Mouse (Mus musculus) retina, postnatal 1 day (tissue): ENCODE measurements around the gene C8a.

Source experiments
- DNase-seq: peaks from one replicate; pipeline ENCODE4 v3.0.0-alpha.2; 2012

C8a gene

DNA sequence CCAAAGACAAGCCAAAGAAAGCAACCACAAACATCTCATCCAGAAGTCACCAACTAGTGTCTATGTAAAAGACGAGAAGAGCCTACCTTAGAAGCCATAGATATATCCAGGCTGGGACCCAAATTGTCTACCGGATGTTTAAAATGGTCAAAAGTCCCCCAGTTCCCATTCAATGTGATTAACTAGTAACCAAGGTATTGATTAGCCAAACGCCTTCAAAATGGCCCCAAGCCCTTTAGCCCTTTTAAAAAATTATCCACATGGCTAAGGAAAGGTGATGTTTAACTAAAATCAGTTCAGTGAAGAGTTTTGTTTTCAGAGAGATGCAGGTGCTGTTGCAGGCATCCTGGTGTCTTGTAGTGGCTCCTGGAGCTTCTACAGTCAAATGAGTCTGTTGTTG is at the start of gene C8a:
Gene C8a, minus strand, starts transcription at position 76 of the 400 bp plus-strand sequence.
- no peak for DNase-seq

- DNase-seq: no peak
Observed at GRCm38 (mm10) chr4:104925383-104925782, 49.2 kb upstream of the C8a start.

DNA sequence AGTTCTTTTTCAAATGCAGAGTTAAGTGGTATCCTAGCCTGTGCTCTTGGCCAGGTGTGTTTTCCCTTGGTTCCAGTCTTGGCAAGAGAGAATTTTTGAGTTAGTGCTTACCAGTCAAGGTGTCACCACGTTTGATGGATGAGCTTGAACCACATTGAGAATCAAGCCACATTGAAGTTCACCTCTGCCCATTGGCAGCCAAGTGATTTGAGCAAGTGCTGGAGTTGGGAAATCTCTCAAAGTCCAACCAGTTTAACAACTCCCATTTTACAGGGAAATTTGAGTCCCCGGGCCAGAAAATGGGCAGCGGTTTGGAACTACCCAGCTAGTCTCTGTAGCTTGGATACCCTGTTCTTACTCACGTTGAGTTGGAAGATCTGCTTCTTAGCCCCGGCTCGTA is 41.8 kb upstream of the C8a start:
- DNase-seq: no peak

DNA sequence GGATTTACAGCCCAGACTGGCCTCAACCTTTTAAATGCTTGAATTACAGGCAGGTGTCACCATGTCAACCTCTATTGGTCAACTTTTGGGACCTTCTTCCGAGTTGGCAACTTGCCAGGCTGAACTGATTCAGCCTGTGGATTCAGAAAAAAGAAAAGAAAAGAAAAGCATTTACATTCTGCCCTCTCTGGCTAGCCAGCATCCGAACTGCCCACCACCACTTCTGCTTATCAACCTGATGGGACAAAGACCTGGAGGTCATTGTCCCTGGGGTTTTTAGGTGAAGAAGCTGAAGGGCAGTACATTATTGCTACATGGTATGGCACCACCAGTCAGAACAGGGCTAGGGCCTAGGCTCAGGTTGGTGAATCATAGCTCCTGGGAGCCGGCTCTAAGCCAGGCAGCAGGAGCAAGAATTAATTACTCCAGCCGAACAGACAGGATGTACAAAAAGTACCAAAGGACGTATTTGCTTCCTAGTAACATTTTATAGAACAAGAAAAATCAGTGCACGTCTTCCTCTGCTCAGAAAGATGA is 38.6 kb upstream of the C8a start:
- no peak for DNase-seq

DNA sequence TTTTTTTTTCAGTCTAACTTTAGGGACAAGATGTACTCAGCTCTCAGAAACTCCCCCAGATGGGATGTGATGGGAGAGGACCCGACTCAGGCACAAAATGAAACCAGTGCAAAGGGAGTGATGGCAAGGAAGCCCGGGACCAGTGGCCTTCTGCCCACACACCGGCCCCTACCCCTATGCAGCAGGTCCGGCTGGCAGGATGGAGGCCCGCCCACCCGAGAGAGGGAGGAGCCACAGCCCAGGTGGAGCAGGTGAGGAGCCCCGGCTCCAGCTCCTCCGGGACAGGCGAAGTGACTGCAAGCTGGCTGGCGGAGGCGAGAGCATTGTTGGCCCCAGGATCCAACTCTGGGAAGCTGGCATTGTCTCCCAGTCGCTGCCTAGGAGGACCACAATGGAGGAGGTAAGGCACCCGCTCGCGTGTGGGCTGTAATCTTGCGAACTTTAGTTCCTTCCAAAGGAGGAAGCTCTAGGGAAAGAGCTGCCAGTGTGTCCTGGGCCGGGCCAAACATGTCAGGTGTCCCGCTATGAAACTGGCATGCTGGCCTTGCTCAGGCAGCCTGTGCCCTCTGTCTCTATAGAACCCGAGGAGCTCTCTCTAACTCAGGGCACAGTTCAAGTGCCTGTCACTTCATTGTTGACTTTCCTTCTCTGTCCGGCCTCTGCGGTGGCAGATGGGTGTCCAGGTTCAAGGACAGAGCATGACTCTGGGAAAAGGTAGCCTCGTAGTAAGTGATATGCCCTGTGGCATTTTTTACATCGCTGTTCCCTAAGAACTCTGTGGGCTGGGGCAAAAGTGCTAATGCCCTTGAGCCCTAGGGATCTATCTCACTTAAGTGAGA is 37.3 kb upstream of the C8a start, which contains the start of gene Fyb2:
Gene Fyb2, plus strand, starts transcription at position 166 of the 839 bp plus-strand sequence.
- DNase-seq: peak; percentile 23

GRCm38 (mm10) chr4:104911685-104912084 is 35.5 kb upstream of the C8a start:
- DNase-seq: peak; percentile 83

GRCm38 (mm10) chr4:104905049-104905448 is 28.9 kb upstream of the C8a start:
- no peak for DNase-seq

GRCm38 (mm10) chr4:104902836-104903235 is 26.6 kb upstream of the C8a start:
- DNase-seq: no peak

DNA sequence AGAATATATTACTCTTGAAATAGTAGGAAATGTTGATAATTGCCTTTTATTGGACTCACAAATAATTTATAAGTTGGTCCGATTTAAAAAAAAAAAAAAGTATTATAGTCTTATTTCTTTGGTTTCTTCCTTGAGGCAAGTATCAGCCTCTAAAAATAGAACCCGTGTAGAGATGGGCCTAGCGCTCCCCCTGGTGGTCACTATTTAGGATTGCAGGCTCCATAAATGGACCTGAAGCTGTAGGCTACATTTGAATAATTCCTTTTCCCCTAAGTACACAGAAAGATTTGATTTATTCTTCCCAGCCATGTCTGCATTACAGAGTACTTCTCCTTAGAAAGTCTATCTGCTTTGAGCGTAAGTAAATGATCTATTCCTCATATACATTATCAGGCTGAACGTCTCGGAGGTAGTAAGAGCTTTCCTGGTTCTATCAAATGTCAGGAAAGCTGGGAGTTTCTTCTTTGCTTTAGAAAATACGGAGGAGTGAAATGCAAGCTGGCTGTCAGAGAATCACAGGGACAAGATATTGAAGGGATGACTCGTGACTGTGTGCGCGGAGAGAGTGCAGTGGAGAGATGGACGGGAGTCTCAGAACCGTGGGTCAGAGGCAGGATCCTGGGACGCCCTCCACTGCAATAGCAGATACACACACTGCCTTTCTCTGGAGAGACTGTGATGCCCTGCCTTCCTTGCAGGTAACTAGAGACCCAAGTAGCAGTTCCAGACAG is 18.0 kb upstream of the C8a start:
- DNase-seq: peak; percentile 69

DNA sequence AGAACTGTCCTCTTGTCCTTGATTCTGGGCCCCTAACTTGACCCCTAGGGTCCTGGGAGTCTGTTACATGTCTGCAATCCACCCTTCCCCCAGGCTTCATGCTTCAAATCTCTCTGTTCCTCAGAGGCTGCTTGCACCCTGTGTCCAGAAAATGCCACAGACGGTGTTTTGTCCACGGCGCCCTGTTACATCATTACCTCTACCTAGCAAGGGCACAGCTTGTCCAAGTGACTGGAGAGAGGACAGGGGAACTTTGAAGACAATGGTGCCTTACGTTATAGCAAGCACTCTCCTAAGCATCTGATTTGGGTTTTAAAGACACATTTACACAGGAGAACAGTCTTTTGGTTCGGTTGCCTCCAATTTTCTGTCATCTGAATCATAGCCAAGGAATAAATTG is 17.4 kb upstream of the C8a start:
- DNase-seq: no peak

DNA sequence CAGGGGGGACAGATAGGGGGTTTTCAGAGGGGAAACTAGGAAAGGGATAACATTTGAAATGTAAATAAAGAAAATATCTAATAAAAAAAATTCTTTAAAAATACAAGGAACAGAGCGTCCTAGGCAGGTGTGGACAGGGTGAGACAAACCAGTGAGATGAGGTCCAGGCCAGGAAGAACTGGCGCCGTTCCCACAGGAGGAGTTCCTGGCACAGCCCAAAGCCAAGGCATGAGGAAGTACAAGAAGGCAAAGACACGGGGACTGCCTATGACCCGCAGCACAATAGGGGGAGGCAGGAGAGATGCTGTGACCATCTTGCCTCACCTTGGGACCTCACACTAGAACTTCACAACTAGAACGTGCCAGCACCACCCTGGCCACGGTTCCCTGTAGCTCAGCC is 15.5 kb upstream of the C8a start:
- no peak for DNase-seq

GRCm38 (mm10) chr4:104888499-104889262 is 12.5 kb upstream of the C8a start:
- DNase-seq: peak; percentile 63

DNA sequence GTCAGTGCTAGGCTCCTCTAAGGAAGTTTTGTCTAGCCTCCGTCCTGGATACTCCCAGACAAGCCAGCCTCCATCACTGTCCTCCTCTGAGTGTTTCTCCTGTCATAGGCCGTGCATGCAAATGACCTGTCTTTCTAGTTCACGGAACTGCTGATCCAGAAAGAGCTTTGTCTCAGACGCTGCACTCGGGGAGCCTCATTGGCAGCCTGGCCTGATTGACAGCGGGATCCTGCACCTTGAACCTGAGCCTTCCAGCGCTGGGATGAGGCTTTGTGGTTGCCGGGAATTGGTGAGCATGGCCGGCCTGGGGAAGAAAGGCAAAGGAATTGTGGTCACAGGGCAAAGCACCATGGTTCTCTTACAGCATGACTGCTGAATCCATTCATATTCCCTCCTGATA is 11.3 kb upstream of the C8a start:
- peak; percentile 49 for DNase-seq

GRCm38 (mm10) chr4:104875832-104876231 is 366 bp downstream of the C8a start:
- no peak for DNase-seq

- no peak for DNase-seq
Observed at GRCm38 (mm10) chr4:104870196-104870595, 6.0 kb downstream of the C8a start.

GRCm38 (mm10) chr4:104869581-104869980 is 6.6 kb downstream of the C8a start:
- peak; percentile 40 for DNase-seq

- no peak for DNase-seq
Observed at GRCm38 (mm10) chr4:104864397-104864796, 11.8 kb downstream of the C8a start.

GRCm38 (mm10) chr4:104861241-104861640 is 15.0 kb downstream of the C8a start:
- peak; percentile 25 for DNase-seq

DNA sequence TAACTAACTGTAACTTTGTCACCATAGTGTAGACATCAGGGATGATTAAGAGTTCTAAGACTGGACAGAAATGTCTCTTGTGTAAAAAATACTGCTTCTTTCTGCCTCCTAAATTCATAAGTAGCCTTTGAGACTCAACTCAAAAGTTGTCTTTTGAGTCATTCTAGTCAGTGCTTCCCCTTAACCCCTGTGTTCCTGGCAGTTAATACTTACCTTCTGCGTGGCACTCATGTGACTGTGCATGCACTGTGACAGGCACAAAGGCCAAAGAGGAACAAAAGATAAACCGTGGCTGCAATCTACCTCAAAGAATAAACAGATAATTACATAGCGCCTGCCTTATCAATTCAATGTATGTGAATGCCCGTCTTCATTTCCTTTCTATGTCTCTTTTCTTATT is 18.4 kb downstream of the C8a start:
- DNase-seq: no peak

DNA sequence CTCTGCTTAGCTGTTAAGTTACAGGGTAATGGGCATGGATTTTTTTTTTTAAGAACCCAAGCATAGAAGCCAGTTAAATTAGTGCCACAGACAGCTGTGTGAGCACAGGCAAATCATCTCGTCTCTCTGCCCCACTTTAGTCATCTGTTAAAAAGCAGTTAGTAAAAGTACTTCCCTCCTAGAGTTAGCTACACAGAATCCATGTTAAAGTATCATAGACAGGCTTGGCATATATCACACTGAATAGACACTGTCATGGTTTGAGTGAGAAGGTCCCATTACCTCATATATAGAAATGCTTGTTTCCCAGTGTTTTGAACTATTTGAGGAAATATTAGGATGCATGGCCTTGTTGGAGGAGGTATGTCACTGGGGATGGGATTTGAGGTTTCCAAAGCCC is 19.2 kb downstream of the C8a start, which contains the start of gene Gm17662:
Gene Gm17662, plus strand, starts transcription at position 301 of the 400 bp plus-strand sequence.
- DNase-seq: no peak

- no peak for DNase-seq
Observed at GRCm38 (mm10) chr4:104855216-104855615, 21.0 kb downstream of the C8a start.

GRCm38 (mm10) chr4:104843546-104843945 is 32.7 kb downstream of the C8a start:
- no peak for DNase-seq

DNA sequence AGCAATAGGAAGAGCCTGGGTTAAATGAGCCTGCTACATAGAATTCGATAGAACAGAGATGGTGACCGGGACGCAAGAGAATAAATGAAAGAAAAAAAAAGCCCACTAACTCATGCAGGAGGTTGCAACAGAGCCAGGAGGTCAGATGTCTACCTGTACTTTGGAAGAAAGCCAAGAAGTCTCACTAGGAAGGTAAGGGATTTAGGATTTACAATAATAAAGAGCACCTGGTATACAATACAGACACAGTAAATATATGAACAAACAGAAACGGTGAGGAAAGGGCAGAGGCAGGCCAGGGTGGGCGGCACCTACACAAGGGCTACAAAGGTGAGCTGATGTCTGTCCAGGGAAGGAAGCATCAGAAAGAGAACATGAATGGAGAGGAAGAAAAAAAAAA is 34.0 kb downstream of the C8a start:
- no peak for DNase-seq
